Mouse (Mus musculus) cerebellum, adult 2 months (tissue): ENCODE results near the gene Wdr92.

Experiments
- CTCF ChIP-seq: fragments of 200-500 bp; IDR thresholded peaks from 2 replicates; pipeline ENCODE4 v1.5.1; 2011; ENCODE audit warnings: low read depth, mild to moderate bottlenecking, control low read depth, low read length, moderate library complexity, borderline replicate concordance; ENCODE audit not compliant: insufficient read depth
- POLR2A ChIP-seq: fragments of 200-500 bp; IDR thresholded peaks from 2 replicates; pipeline ENCODE4 v1.6.1; 2011; ENCODE audit warnings: low read length, control low read depth, borderline replicate concordance; ENCODE audit not compliant: insufficient read depth

- TF ChIP-seq CTCF: no peak
- no peak for TF ChIP-seq POLR2A
Measured at GRCm38 (mm10) chr11:17188786-17189185, 6.9 kb downstream of the Wdr92 start.
